Mouse (Mus musculus): ENCODE results near the gene Map3k11. TPM values are rescaled to one million over a fixed set of nuclear protein-coding genes. Genes with fewer than 3 reads are reported as not detected.

Map3k11 gene
- polyA plus RNA-seq, 1 experiment: 22.9 TPM

GRCm38 (mm10) chr19:5713255-5713654 lies 24.7 kb downstream of the Map3k11 start:
- TF ChIP-seq CTCF (IDR thresholded peaks at IDR 0.05; ENCODE audit: borderline replicate concordance, extremely low read depth, insufficient read depth, insufficient read length) (no peak), POLR2A (IDR thresholded peaks at IDR 0.05; ENCODE audit: borderline replicate concordance, extremely low read depth, insufficient read depth, insufficient read length, poor library complexity, severe bottlenecking) (no peak)
- no peak for DNase-seq (ENCODE audit: low read depth)

GRCm38 (mm10) chr19:5713730-5714129 lies 25.2 kb downstream of the Map3k11 start:
- no peak for TF ChIP-seq POLR2A (IDR thresholded peaks at IDR 0.05; ENCODE audit: borderline replicate concordance, extremely low read depth, insufficient read depth, insufficient read length, poor library complexity, severe bottlenecking)
- no peak for TF ChIP-seq CTCF (IDR thresholded peaks at IDR 0.05; ENCODE audit: borderline replicate concordance, extremely low read depth, insufficient read depth, insufficient read length)
- DNase-seq (ENCODE audit: low read depth): no peak

DNA sequence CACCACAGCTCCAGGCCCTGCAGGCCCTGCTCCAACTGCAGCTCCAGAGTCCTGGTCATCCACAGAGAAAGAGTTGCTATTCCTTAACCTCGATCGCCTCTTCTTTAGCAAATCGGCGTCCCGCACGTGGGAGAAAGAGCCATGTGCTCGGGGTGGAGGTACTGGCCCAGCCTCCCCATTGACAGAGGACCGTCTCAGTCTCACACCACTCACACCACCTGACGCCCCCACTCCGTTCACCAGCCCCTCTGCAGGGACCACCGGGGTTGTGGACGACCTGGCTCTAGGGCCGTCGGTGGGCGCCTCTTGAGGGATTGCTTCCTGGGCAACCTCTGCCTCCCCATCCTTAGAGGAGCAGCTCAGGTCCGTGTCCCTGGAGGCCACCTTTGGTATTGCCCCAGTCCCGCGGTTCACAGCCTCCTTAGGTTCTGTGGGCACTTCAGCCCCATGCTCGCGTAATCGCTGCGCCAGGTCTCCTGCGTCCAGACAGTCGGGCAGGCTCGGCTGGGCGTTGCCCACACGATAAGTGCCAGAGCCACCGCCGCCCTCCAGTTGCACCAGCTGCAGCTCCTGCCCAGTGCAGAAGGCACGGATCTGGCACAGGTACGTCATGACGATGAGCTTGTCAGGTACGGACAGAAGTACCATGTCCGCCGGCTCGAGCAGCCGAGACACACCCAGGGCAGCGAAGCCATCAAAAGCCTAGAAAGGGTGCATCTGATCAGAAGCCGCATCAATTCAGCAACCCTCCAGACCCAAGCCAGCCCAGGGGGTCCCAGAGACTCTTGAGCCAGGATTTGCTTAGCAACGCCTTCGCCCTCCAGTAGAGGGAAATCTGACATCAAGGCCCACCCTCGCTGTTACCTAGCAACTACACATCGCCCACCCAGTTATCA lies 27.5 kb downstream of the Map3k11 start:
- DNase-seq (ENCODE audit: low read depth): peak; percentile 76
- peak; percentile 46; the same call in 1 of the 2 replicates for TF ChIP-seq CTCF (IDR thresholded peaks at IDR 0.05; ENCODE audit: borderline replicate concordance, extremely low read depth, insufficient read depth, insufficient read length)
- no peak for TF ChIP-seq POLR2A (IDR thresholded peaks at IDR 0.05; ENCODE audit: borderline replicate concordance, extremely low read depth, insufficient read depth, insufficient read length, poor library complexity, severe bottlenecking)

- DNase-seq (ENCODE audit: low read depth): no peak
- TF ChIP-seq POLR2A (IDR thresholded peaks at IDR 0.05; ENCODE audit: borderline replicate concordance, extremely low read depth, insufficient read depth, insufficient read length, poor library complexity, severe bottlenecking): no peak
- no peak for TF ChIP-seq CTCF (IDR thresholded peaks at IDR 0.05; ENCODE audit: borderline replicate concordance, extremely low read depth, insufficient read depth, insufficient read length)
Observed at GRCm38 (mm10) chr19:5716955-5717354, 28.4 kb downstream of the Map3k11 start.

DNA sequence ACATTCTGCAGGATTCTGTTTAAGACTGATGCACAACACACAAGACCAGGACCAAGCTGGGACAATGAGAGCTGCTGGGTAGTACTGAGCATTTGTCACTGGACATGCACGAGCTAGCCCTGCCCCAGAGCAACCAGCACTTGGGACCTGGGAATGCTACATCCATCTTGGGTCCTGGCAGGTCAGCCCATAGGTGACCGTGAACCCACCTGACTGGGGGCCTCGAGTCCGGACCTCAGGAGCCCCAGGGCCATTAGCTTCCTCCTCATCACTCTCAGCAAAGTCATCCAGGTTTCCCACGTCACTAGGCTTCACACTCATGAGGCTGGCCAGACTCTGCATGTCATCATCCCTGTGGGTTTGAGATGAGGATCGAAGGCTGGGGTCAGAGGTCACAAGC lies 32.7 kb downstream of the Map3k11 start:
- no peak for DNase-seq (ENCODE audit: low read depth)
- no peak for TF ChIP-seq POLR2A (IDR thresholded peaks at IDR 0.05; ENCODE audit: borderline replicate concordance, extremely low read depth, insufficient read depth, insufficient read length, poor library complexity, severe bottlenecking)
- TF ChIP-seq CTCF (IDR thresholded peaks at IDR 0.05; ENCODE audit: borderline replicate concordance, extremely low read depth, insufficient read depth, insufficient read length): no peak

- TF ChIP-seq CTCF (IDR thresholded peaks at IDR 0.05; ENCODE audit: borderline replicate concordance, extremely low read depth, insufficient read depth, insufficient read length): no peak
- no peak for TF ChIP-seq POLR2A (IDR thresholded peaks at IDR 0.05; ENCODE audit: borderline replicate concordance, extremely low read depth, insufficient read depth, insufficient read length, poor library complexity, severe bottlenecking)
- no peak for DNase-seq (ENCODE audit: low read depth)
Observed at GRCm38 (mm10) chr19:5722848-5723425, 34.4 kb downstream of the Map3k11 start.

GRCm38 (mm10) chr19:5723934-5724548 lies 35.5 kb downstream of the Map3k11 start:
- DNase-seq (ENCODE audit: low read depth): no peak
- TF ChIP-seq CTCF (IDR thresholded peaks at IDR 0.05; ENCODE audit: borderline replicate concordance, extremely low read depth, insufficient read depth, insufficient read length): no peak

DNA sequence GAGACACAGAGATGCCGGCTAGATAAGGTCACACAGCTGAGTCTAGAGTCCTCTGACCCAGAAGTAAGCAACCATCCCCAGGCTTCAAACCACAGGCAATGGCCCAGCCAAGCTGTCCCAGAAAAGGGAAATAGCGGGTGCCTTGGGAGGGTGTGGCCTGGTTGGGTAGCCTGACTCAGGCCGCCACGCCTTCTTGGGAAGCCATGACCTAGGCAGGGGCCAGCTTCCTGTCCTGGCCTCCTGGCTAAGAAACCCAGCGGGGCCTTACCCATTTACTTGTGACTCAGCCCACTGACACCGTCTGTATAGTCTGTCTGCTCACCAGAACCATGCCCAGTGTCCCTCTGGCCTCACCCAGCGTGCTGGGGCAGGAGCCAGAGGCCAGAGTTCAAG lies 36.0 kb downstream of the Map3k11 start:
- DNase-seq (ENCODE audit: low read depth): no peak
- TF ChIP-seq POLR2A (IDR thresholded peaks at IDR 0.05; ENCODE audit: borderline replicate concordance, extremely low read depth, insufficient read depth, insufficient read length, poor library complexity, severe bottlenecking) (no peak), CTCF (IDR thresholded peaks at IDR 0.05; ENCODE audit: borderline replicate concordance, extremely low read depth, insufficient read depth, insufficient read length) (no peak)

DNA sequence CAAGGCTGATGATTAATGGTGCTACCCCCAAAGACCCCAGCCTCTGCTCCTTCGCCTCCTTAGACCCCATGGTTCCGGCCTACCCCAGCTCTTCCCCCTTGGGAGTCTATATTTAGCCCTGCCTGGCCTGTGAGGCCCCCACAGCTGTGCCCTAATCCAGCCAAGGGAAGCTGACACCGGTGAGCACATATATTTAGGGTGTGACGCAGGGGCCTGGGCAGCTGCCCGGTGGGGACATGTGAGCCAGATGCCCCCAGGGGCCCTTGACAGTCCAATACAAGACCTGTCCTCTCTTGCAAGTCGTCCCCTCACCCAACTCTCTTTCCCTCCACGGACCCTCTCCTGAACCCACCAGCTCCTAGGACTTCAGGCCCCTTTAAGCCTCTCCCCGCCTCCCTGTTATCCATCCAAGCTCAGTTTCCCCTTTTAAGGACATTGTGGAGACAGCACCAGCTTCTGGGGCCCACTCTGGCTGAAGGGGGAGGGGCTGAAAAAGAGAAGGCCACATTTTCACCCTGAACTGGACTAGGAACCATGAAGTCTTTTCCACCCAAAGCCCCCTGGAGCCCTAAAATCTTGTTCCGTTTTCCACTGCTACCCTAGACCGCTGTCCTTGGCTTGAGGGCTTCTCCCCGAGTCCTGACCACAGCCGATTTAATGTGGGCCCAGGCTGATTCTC lies 36.6 kb downstream of the Map3k11 start:
- no peak for DNase-seq (ENCODE audit: low read depth)

GRCm38 (mm10) chr19:5725767-5726515 lies 37.4 kb downstream of the Map3k11 start, which contains the start of gene Ehbp1l1:
Gene Ehbp1l1 (minus strand): TSS chr19:5726317.
- TF ChIP-seq POLR2A (IDR thresholded peaks at IDR 0.05; ENCODE audit: borderline replicate concordance, extremely low read depth, insufficient read depth, insufficient read length, poor library complexity, severe bottlenecking) (no peak), CTCF (IDR thresholded peaks at IDR 0.05; ENCODE audit: borderline replicate concordance, extremely low read depth, insufficient read depth, insufficient read length) (no peak)
- no peak for DNase-seq (ENCODE audit: low read depth)

More for the DNA sequence above, 36.6 kb downstream of the Map3k11 start:
- TF ChIP-seq POLR2A (IDR thresholded peaks at IDR 0.05; ENCODE audit: borderline replicate concordance, extremely low read depth, insufficient read depth, insufficient read length, poor library complexity, severe bottlenecking): no peak
- TF ChIP-seq CTCF (IDR thresholded peaks at IDR 0.05; ENCODE audit: borderline replicate concordance, extremely low read depth, insufficient read depth, insufficient read length): no peak
